Mouse (Mus musculus) kidney, embryonic 14.5 days (tissue): ENCODE measurements around the gene Klf5. TPM values are rescaled to one million over a fixed set of nuclear protein-coding genes. Genes with fewer than 3 reads are reported as not detected.

Experiments
- ATAC-seq: fragments of 200-750 bp; cut with Nextera tagmentation; 2 replicates; pipeline ENCODE4 v1.8.0; 2017; ENCODE audit warnings: moderate number of reproducible peaks, mild to moderate bottlenecking, moderate TSS enrichment, moderate library complexity; ENCODE audit not compliant: low FRiP score, low TSS enrichment
- H3K27ac ChIP-seq: fragments of 300-500 bp; sonication (generic); 2 replicates; pipeline ENCODE4 v1.5.1; 2014; ENCODE audit warnings: low read depth, mild to moderate bottlenecking, low read length, moderate library complexity, mixed read lengths
- H3K27me3 ChIP-seq: fragments of 300-500 bp; sonication (generic); 2 replicates; pipeline ENCODE4 v1.6.1; 2014; ENCODE audit warnings: mild to moderate bottlenecking, low read length; ENCODE audit not compliant: control insufficient read depth, insufficient read depth
- H3K36me3 ChIP-seq: fragments of 300-500 bp; sonication (generic); 2 replicates; pipeline ENCODE4 v1.6.1; 2014; ENCODE audit warnings: low read length, mixed read lengths; ENCODE audit not compliant: control insufficient read depth, insufficient read depth
- H3K4me1 ChIP-seq: fragments of 300-500 bp; sonication (generic); 2 replicates; pipeline ENCODE4 v1.6.1; 2014; ENCODE audit warnings: low read length, mixed read lengths; ENCODE audit not compliant: control insufficient read depth, insufficient read depth
- H3K4me2 ChIP-seq: fragments of 300-500 bp; sonication (generic); replicated peaks from 2 replicates; pipeline ENCODE4 v1.6.1; 2014; ENCODE audit warnings: low read depth, mild to moderate bottlenecking, low read length
- H3K4me3 ChIP-seq: fragments of 300-500 bp; sonication (generic); 2 replicates; pipeline ENCODE4 v1.5.1; 2014; ENCODE audit warnings: mild to moderate bottlenecking, low read length
- H3K9ac ChIP-seq: fragments of 300-500 bp; sonication (generic); 2 replicates; pipeline ENCODE4 v1.6.1; 2014; ENCODE audit warnings: low read depth, mild to moderate bottlenecking, low read length, moderate library complexity
- H3K9me3 ChIP-seq: fragments of 300-500 bp; sonication (generic); 2 replicates; pipeline ENCODE4 v1.6.1; 2016; ENCODE audit warnings: low read length; ENCODE audit not compliant: control insufficient read depth
- WGBS: fragments of 180-500 bp; shearing (Covaris S2); extraction: QIAGEN DNeasy Blood & Tissue Kit; methylation state at CpG from one replicate; pipeline ENCODE4 v1.1.7; 2014; 5-methylcytosine and 5-hydroxymethylcytosine counted together
- polyA plus RNA-seq: library from polyadenylated mRNA; unstranded; fragments of >200 nt; fragmentation: Nextera tagmentation; extraction: Ambion mirVana; gene quantifications from 2 replicates; pipeline ENCODE4 v1.2.1, GENCODE M21; 2014

Klf5 gene
- polyA plus RNA-seq, 1 experiment from 2014 or later = 10.7 TPM

- Histone ChIP-seq H3K27me3 (0 out of 2 replicates have a peak, but pooled peaks cover 2% of the 10 kb centered on the region), H3K9ac (no peak overlapping the region), H3K4me3 (no peak overlapping the region), H3K9me3 (no peaks in the 10 kb centered on the region), H3K4me2 (no peak overlapping the region), H3K27ac (no peak overlapping the region), H3K4me1 (no peaks in the 10 kb centered on the region), H3K36me3 (no peaks in the 10 kb centered on the region)
- 42% methylated on average over 5 of the region's 5 CpGs for WGBS
- ATAC-seq = no peak
These were observed 18.1 kb upstream of the Klf5 start for GRCm38 (mm10) chr14:99280399-99280798.

GRCm38 (mm10) chr14:99280825-99281433, 17.6 kb upstream of the Klf5 start:
- Histone ChIP-seq H3K9me3 (no peaks in the 10 kb centered on the region), H3K27me3 (0 out of 2 replicates have a peak, but pooled peaks cover 2% of the 10 kb centered on the region), H3K4me1 (no peaks in the 10 kb centered on the region), H3K4me3 (no peak overlapping the region), H3K4me2 (no peak overlapping the region), H3K9ac (no peak overlapping the region), H3K36me3 (no peaks in the 10 kb centered on the region), H3K27ac (no peak overlapping the region)
- ATAC-seq = no peak
- WGBS = 63% methylated on average over 5 of the region's 5 CpGs

GRCm38 (mm10) chr14:99285486-99285885, 13.0 kb upstream of the Klf5 start:
- H3K9me3 ChIP-seq = no peaks in the 10 kb centered on the region
- WGBS = 89% methylated on average over 4 of the region's 4 CpGs
- H3K27me3 ChIP-seq = no peaks in the 10 kb centered on the region
- no peak overlapping the region for H3K9ac ChIP-seq
- no peak for ATAC-seq
- H3K4me3 ChIP-seq = no peak overlapping the region
- no peak overlapping the region for H3K27ac ChIP-seq
- H3K4me1 ChIP-seq = no peaks in the 10 kb centered on the region
- H3K4me2 ChIP-seq = no peak overlapping the region
- no peaks in the 10 kb centered on the region for H3K36me3 ChIP-seq

GRCm38 (mm10) chr14:99292176-99292575, 6.3 kb upstream of the Klf5 start:
- no peak overlapping the region for H3K4me2 ChIP-seq
- no peaks in the 10 kb centered on the region for H3K9me3 ChIP-seq
- H3K27ac ChIP-seq = no peak overlapping the region
- H3K4me3 ChIP-seq = no peak overlapping the region
- no peaks in the 10 kb centered on the region for H3K36me3 ChIP-seq
- 93% methylated on average over 5 of the region's 5 CpGs for WGBS
- H3K27me3 ChIP-seq = no peaks in the 10 kb centered on the region
- H3K4me1 ChIP-seq = no peaks in the 10 kb centered on the region
- H3K9ac ChIP-seq = no peak overlapping the region
- no peak for ATAC-seq

GRCm38 (mm10) chr14:99294424-99294823, 4.1 kb upstream of the Klf5 start:
- WGBS = 90% methylated on average over 8 of the region's 8 CpGs
- Histone ChIP-seq H3K9me3 (no peaks in the 10 kb centered on the region), H3K27ac (no peak overlapping the region), H3K4me2 (no peak overlapping the region), H3K4me1 (no peaks in the 10 kb centered on the region), H3K4me3 (no peak overlapping the region), H3K27me3 (no peaks in the 10 kb centered on the region), H3K9ac (no peak overlapping the region), H3K36me3 (no peaks in the 10 kb centered on the region)
- no peak for ATAC-seq

GRCm38 (mm10) chr14:99295606-99296341, 2.7 kb upstream of the Klf5 start:
- no peak for ATAC-seq
- Histone ChIP-seq H3K27me3 (peaks cover 6% of the 10 kb centered on the region; the same call in 1 of the 2 replicates), H3K4me1 (no peaks in the 10 kb centered on the region), H3K36me3 (no peaks in the 10 kb centered on the region), H3K27ac (no peak overlapping the region), H3K4me2 (no peak overlapping the region), H3K4me3 (no peak overlapping the region), H3K9me3 (no peaks in the 10 kb centered on the region), H3K9ac (no peak overlapping the region)
- 57% methylated on average over 15 of the region's 15 CpGs for WGBS

- Histone ChIP-seq H3K9me3 (no peaks in the 10 kb centered on the region), H3K4me3 (peak overlapping the region; percentile 71), H3K36me3 (no peaks in the 10 kb centered on the region), H3K4me1 (no peaks in the 10 kb centered on the region), H3K27me3 (peaks cover 6% of the 10 kb centered on the region; the same call in 1 of the 2 replicates), H3K4me2 (peak overlapping the region; percentile 97), H3K27ac (peak overlapping the region; percentile 21; the same call in 1 of the 2 replicates), H3K9ac (peak overlapping the region; percentile 69)
- ATAC-seq = peak; percentile 80
- WGBS = 1% methylated on average over 37 of the region's 60 CpGs
These were observed 561 bp downstream of the Klf5 start for GRCm38 (mm10) chr14:99299022-99299481.

GRCm38 (mm10) chr14:99299701-99300191, 1.3 kb downstream of the Klf5 start:
- Histone ChIP-seq H3K4me3 (peak overlapping the region; percentile 71), H3K27me3 (peaks cover 6% of the 10 kb centered on the region; the same call in 1 of the 2 replicates), H3K4me1 (no peaks in the 10 kb centered on the region), H3K36me3 (no peaks in the 10 kb centered on the region), H3K9ac (peak overlapping the region; percentile 69; the same call in 1 of the 2 replicates), H3K9me3 (no peaks in the 10 kb centered on the region), H3K4me2 (peak overlapping the region; percentile 97), H3K27ac (no peak overlapping the region)
- 2% methylated on average over 21 of the region's 21 CpGs for WGBS
- ATAC-seq = no peak

- Histone ChIP-seq H3K27me3 (peaks cover 6% of the 10 kb centered on the region; the same call in 1 of the 2 replicates), H3K36me3 (no peaks in the 10 kb centered on the region), H3K4me1 (no peaks in the 10 kb centered on the region), H3K9ac (no peak overlapping the region), H3K4me2 (no peak overlapping the region), H3K27ac (no peak overlapping the region), H3K9me3 (no peaks in the 10 kb centered on the region), H3K4me3 (no peak overlapping the region)
- ATAC-seq = no peak
- WGBS = 65% methylated on average over 11 of the region's 11 CpGs
These were observed 3.0 kb downstream of the Klf5 start for GRCm38 (mm10) chr14:99301472-99301871.
